Mouse (Mus musculus) cerebellum, postnatal 4 days (tissue): Measurements from ENCODE around the gene Agpat2.

ENCODE experiments used
- DNase-seq, 2 experiments: peaks; one replicate each; pipeline ENCODE4 v3.0.0; 2022; ENCODE audit warnings: low spot score in 2 of 2, mixed read lengths in 1 of 2

The Agpat2 gene

DNA sequence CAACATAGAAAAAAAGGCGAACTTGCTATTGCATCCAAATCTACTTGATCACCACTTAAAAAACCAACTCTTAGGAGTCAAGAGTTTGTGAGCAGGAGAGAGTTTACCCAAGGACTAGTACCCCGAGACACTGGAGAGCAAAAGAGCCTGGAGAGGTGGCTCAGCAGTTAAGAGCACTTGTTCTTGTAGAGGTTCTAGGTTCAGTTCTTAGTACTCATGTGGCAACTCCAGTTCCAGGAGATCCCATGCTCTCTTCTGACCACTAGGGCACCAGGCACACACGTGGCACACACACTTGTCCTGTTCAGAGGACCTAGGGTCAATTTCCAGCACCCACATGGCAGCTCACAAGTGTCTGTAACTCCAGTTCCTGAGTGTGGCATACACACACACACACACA is 21.9 kb upstream of the Agpat2 start:
- DNase-seq = no peak

GRCm38 (mm10) chr2:26625419-26625818 is 21.2 kb upstream of the Agpat2 start:
- DNase-seq = no peak

DNA sequence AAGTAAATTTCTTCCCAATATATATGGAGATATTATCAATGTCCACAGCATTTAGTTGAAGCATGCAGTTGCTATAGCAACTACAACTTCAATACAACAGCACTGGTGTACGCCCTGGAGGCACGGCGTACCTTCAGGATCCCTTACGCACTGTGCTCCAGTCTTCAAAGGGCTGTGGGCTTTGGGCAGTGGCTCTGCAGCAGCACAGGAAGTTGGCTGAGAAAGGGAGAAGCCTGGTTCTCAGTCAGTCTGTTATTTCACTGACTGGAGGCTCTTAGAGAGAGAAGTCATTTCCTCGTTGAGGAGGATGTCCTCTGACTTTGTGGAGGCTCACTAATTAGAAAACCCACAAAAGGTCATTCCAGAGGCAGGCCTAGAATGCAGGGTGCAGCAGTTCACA is 18.8 kb upstream of the Agpat2 start:
- no peak for DNase-seq

DNA sequence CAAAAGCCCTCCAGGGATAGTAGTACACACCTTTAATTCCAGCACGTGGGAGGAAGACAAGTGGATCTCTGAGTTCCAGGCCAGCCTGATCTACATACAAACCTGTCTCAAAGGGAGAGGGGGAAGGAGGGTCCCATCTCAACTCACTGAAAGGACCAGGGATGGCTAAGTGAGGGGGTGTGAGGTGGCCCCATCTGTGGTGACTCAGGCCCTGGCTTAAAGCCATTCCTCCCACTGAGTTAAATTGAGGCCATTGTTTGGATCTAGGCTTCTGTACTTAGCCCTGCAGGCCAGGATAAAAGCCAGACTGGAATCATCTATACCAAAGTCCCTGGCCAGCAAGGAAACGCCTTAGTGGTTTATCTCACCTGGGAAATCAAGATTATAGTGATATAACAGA is 17.0 kb upstream of the Agpat2 start:
- DNase-seq = no peak

DNA sequence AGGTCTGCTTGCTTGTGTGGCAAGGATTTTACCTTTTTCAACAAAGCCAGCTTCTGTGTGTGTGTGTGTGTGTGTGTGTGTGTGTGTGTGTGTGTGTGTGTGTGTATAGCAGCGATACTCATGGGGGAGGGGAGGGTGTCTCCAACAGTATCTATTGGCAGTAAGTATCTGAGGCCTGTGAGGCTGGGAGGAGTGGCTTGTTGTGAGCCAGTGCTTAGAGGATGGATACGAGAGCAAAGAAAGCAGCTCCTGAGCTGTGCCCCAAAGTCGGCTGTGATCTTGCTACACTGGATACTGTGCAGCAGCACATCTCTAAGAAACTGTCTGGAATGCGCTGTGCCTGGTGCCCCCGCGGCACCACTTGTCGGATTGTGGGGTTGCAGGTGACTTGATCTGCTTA is 13.7 kb upstream of the Agpat2 start:
- DNase-seq = no peak

DNA sequence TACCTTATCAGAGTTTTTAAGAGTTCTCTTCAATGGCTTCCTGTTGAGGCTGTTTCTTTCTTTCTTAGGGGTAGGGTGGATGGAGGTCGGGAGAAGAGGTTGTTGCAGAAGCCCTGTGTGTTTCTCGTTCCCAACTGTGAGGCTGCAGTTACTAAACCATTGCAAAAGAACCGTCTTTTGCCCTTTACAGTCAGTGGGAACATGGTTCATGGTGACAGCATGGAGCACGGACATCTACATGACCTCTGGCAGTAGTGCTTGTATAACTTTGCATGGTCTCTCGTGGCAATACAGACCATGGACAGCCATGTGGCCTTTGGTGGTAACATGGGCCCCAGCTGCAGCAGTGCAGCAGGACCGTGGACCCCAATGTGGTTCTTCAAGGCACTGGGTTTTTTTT is 13.1 kb upstream of the Agpat2 start:
- no peak for DNase-seq

GRCm38 (mm10) chr2:26615459-26616124 is 11.4 kb upstream of the Agpat2 start:
- DNase-seq = no peak

DNA sequence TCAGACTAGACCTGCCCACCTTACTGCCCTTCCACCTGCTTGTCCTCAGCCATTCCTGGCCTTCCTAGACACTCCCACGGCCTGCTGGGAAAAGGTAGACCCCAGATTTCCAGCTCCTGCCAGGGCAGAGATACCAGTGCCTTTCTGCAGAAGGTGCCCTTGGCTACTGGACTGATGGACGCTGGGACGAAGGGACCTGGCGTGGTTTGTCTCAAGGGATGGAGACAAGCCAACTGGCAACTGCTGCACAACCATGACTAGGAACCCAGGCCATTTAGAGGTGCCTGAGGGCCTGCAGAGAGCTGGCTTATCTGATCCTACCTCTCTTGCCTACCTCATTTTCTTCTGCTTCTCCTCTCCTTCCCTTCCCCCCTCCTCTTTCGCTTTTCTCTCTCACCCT is 10.7 kb upstream of the Agpat2 start:
- DNase-seq = no peak

- no peak for DNase-seq
Measured at GRCm38 (mm10) chr2:26611896-26612295, 7.7 kb upstream of the Agpat2 start.

GRCm38 (mm10) chr2:26611054-26611453 is 6.8 kb upstream of the Agpat2 start:
- no peak for DNase-seq

GRCm38 (mm10) chr2:26610526-26610925 is 6.3 kb upstream of the Agpat2 start:
- DNase-seq = no peak

DNA sequence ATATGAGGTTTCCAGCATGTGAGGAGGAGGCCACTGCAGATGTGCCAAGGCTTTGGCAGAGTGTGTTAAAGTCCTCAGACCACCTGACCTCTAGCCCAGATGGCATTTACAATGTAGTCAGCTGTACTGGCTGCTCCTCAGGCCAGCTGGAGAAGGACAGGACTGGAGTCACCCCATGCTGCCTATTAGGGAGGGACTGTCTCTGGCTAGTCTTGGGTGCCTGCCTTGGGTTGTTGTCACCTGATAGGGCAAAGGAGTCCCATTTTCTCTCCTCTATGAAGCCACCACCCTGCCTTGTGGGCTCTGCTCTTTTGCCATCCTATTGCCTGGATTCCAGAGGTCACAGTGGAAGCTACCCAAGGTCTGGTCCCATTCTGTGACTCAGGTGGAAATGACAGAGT is 5.0 kb upstream of the Agpat2 start:
- DNase-seq = no peak

GRCm38 (mm10) chr2:26608781-26609180 is 4.6 kb upstream of the Agpat2 start:
- no peak for DNase-seq

- no peak for DNase-seq
Measured at GRCm38 (mm10) chr2:26607056-26607910, 3.1 kb upstream of the Agpat2 start.

GRCm38 (mm10) chr2:26606579-26606978 is 2.4 kb upstream of the Agpat2 start:
- DNase-seq = no peak

DNA sequence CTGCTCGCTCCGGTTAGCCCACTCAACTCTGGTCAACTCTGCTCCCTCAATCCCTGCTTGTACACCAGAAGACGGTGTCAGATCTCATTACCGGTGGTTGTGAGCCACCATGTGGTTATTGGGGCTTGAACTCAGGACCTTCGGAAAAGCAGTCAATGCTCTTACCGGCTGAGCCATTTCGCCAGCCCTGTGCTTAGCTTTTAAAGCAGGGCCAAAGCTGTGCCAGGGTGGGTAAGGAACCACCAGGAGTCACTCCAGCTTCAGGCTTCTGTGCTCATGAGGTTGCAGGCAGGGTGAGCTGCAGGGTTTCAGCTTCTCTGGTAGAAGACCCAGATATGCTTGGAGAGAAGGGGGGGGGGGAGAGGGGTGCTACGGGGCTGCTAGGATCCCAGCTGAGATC is 1.1 kb upstream of the Agpat2 start:
- no peak for DNase-seq

DNA sequence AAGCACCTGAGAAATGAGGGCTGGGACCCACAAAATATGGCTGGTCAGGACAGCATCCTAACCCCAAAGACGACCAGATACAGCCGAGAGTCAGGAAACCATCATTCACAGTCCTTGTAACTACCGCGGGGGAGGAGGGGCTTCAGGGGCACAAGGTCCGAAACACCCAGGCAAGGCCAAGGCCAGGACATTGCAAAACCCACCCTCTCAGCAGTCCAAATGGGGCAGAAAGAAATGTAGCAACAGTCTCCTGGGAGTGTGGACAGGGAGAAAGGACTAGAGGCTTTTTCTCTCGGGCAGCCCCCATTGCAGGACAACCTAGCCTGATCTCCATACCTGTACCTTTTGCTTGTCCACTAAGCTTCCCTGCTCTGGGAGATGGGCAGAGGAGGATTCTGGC is 1.1 kb downstream of the Agpat2 start:
- DNase-seq = no peak

DNA sequence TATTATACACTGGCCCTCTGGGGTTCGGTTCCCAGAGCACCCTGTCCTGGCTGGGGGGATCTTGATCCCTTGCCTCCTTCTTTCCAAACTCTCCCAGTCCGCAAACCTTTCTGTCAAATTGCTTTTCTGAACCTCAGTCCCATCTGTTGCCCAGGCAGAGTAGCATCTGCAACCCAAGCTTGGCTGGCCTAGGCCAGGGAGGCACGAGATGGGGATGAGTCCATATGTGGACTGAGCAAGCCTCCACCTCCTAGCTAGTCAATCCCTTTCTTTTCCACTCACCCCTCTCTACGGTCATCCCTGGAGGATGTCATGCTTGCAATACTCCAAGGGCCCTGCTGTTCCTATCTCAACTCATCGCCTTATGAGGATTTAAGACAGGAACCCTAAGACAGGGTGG is 1.6 kb downstream of the Agpat2 start:
- DNase-seq = no peak

DNA sequence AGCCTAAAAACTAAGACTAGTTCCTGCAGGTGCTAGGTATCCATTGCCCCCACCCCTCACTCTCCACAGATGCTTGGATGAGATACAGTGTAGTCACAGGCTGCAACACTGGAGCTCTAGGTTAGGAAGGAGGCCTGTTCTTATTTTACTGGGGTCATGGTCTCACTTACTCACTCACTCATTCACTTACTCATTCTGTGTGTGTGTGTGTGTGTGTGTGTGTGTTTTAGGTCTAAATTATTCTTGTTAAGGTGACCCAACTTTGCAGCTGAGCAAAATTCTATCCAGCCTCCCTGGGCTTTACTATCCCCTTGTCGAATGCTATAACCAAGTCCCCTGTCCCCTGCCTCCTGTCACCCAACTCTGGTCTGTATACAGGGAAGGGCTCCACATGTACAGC is 2.6 kb downstream of the Agpat2 start:
- DNase-seq = no peak

DNA sequence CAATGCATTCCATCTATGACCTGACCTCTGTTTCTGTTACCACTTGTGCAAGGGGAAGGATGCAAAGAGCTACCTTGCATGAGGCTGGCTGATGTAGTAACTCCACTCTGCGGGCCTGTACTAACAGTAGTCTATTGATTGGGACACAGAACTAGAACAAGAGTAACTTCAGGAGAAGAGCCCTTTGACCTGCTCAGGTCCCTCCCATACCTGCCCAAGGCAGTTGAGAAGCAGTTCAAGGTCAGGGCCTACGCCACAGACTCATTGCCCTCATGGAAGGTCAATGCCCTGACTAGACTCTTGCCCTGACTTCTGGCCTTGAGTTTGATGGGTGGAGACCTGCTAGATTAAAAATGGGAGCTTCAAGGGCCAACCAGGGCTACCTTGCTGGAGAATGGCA is 3.6 kb downstream of the Agpat2 start:
- DNase-seq = no peak

GRCm38 (mm10) chr2:26599965-26600364 is 4.3 kb downstream of the Agpat2 start:
- no peak for DNase-seq

GRCm38 (mm10) chr2:26598462-26598861 is 5.8 kb downstream of the Agpat2 start:
- DNase-seq = no peak

DNA sequence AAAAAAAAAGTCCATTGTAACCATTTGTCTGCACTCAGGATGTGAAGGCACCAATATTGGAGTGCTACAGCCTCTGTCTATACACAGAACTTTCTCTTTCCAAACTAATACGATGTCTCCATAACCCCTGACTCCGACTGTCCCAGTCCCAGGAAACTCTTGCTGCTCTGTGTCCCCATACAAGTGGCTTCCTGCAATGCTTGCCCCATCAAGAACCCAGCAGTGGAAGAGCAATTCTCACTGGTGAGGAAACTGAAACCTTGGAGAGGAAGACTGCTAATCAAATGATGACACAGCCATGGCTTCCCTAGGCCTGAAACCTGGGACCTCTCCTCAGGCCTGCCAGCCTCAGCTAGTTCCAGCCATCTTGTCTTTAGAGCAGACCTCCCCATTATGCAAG is 6.4 kb downstream of the Agpat2 start:
- DNase-seq = no peak
